Mouse (Mus musculus): ENCODE measurements around the gene Podn. TPM values are rescaled to one million over a fixed set of nuclear protein-coding genes. Genes with fewer than 3 reads are reported as not detected.
"Not testable (repeated sequence)": the region's sequence is repeated elsewhere in the genome, so short reads cannot be mapped to it uniquely, and the experiment has no call there.

Podn gene
- polyA plus RNA-seq, 1 experiment from 2014 or later = 0.23 TPM

DNA sequence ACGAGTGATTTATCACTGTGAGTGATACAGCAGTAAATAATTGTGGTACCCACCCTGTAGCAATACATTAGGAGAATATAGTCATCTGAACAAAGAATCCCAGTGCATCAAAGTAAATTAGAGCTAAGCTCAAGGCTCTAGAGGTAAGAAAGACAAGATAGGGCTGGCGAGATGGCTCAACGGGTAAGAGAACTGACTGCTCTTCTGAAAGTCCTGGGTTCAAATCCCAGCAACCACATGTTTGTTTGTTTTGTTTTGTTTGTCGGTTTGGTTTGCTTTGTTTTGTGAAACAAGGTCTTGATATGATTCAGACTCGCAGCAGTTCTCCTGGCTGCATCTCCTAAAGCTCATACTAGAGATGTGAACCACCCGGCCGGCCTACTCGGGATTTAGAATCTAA, 21.2 kb upstream of the Podn start:
- no peaks in the 10 kb centered on the region for H3K36me3 ChIP-seq
- no peak for ATAC-seq
- H3K9me3 ChIP-seq (replicated peaks) = no peaks in the 10 kb centered on the region
- no peak overlapping the region for H3K27ac ChIP-seq
- peak overlapping the region; percentile 81 for H3K4me2 ChIP-seq
- H3K27me3 ChIP-seq (replicated peaks) = no peaks in the 10 kb centered on the region
- peak overlapping the region; percentile 74; the same call in 1 of the 2 replicates for H3K4me3 ChIP-seq
- no peak overlapping the region for H3K9ac ChIP-seq
- WGBS (ENCODE audit: insufficient replicate concordance) = 78% methylated on average over 8 of the region's 8 CpGs
- H3K4me1 ChIP-seq = peaks cover 7% of the 10 kb centered on the region; the same call in 1 of the 2 replicates

DNA sequence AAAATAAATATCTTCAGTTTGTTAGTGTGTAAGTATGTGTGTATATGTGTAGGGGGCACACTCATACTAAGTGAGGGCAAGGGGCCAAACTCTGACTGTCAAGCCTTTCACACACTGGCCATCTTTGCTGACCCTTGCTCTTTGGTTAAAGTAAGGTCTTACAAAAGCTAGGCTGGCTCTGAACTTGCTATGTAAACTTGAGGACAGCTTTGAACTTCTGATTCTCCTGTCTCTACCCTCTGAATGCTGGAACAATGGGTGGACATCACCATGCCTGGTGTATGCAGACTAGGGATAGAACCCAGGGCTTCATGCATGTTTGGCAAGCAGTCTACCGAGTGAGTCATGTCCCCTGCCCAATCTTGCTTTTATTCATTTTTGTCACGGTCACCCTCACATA, 20.2 kb upstream of the Podn start:
- Histone ChIP-seq H3K27me3 (replicated peaks) (no peaks in the 10 kb centered on the region), H3K27ac (no peak overlapping the region), H3K9me3 (replicated peaks) (no peaks in the 10 kb centered on the region), H3K9ac (no peak overlapping the region), H3K4me2 (no peak overlapping the region), H3K4me3 (no peak overlapping the region), H3K4me1 (peaks cover 7% of the 10 kb centered on the region; the same call in 1 of the 2 replicates), H3K36me3 (no peaks in the 10 kb centered on the region)
- 83% methylated on average over 2 of the region's 2 CpGs for WGBS (ENCODE audit: insufficient replicate concordance)
- ATAC-seq = no peak

DNA sequence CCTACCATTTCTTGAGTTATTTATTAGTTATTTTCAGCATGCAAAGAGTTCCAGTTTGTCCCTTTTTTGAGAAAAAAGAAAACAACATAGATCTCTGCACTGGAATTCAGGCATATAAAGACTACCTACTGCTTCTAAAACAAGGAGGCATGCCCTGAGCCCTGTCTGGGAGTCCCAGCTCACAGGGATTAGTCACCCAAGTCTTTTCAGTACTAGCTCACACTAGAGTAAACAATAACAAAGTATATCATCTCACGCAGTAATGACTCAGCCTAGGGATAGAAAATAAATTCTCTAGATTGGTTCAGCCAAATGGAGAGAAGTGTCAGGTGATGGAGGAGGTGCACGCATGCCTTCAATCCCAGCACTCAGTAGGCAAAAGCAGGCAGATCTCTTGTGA, 14.5 kb upstream of the Podn start:
- H3K9me3 ChIP-seq (replicated peaks) = no peaks in the 10 kb centered on the region
- ATAC-seq = no peak

DNA sequence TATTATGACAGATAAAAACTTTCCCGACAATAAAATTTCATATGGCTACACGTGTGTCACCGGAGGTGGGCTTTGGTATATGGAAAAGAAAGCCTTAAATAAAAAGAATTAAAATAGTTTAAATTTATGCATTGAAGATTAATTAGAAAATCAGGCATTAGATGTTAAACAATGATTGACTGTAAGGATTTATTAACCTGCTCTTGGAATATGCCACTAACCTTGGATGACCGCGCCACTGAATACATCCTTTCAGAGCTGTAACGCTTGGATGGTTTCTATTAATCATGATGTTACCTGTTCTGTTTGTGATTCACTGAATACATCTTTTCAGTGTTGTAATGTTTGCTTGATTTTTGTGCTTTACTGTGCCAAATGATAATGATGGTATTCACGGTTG, 13.5 kb upstream of the Podn start:
- no peaks in the 10 kb centered on the region for H3K9me3 ChIP-seq (replicated peaks)
- no peak overlapping the region for H3K4me2 ChIP-seq
- no peak overlapping the region for H3K27ac ChIP-seq
- H3K4me1 ChIP-seq = no peaks in the 10 kb centered on the region
- peaks cover 9% of the 10 kb centered on the region for H3K36me3 ChIP-seq
- no peak overlapping the region for H3K9ac ChIP-seq
- WGBS (ENCODE audit: insufficient replicate concordance) = 89% methylated on average over 7 of the region's 7 CpGs
- ATAC-seq = no peak
- H3K27me3 ChIP-seq (replicated peaks) = no peaks in the 10 kb centered on the region
- H3K4me3 ChIP-seq = no peak overlapping the region

More for the DNA sequence above, 14.5 kb upstream of the Podn start:
- Histone ChIP-seq H3K27ac (no peak overlapping the region), H3K4me1 (no peaks in the 10 kb centered on the region), H3K4me2 (no peak overlapping the region), H3K9ac (no peak overlapping the region), H3K36me3 (peaks cover 6% of the 10 kb centered on the region), H3K27me3 (replicated peaks) (no peaks in the 10 kb centered on the region), H3K4me3 (no peak overlapping the region)
- 77% methylated on average over 2 of the region's 2 CpGs for WGBS (ENCODE audit: insufficient replicate concordance)

DNA sequence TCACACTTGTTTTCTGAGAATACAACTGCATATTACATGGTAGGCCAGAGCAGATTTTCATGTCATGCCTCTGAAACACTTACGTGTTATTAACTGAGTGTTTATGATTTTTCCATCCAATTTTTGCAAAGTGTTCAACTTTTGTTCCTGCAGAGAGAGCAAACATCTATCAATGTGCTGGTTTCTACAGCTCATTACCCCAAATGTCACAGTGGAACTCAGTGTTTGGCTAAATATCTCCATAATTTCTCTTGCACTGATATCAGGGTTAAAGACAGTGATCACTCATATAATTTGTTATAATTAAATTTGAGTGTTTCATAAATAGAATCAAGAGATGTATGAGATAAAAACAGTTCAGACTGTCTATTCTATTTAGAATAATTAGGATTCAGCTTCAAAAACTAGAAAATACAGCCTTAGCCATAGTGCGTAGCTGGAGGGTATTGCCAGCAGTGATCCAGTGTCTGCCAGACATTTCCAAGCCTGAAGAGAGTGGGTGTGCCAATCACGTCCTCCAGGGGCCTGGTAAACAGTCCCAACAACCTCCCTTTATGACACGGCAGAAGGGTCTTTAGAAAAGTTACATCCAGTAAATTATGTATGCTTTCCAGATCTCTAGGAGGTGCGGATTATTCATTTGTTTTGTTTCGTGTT, 3.4 kb downstream of the Podn start:
- Histone ChIP-seq H3K9ac (no peak overlapping the region), H3K4me1 (no peaks in the 10 kb centered on the region), H3K9me3 (replicated peaks) (no peaks in the 10 kb centered on the region), H3K27ac (no peak overlapping the region), H3K4me2 (no peak overlapping the region), H3K36me3 (0 out of 2 replicates have a peak, but pooled peaks cover 7% of the 10 kb centered on the region), H3K27me3 (replicated peaks) (no peaks in the 10 kb centered on the region), H3K4me3 (no peak overlapping the region)
- no peak for ATAC-seq
- 72% methylated on average over 6 of the region's 6 CpGs for WGBS (ENCODE audit: insufficient replicate concordance)

DNA sequence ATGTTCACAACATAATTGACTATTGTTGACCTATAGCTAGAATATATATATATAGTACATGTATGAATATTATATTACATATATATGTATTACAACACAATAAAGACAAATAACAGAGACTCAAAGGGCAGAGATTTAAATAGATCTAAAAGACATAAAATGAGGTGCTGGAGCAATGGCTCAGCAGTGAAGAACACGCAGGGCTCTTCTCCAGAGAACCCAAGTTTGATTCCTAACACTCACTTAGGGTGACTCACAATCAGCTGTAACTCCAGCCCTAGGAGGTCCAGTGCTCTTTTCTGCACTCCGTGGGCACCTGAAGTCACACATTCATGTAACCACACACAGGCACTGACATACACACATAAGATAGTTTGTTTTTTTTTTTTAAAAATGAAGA, 12.3 kb downstream of the Podn start:
- Histone ChIP-seq H3K9ac (no peak overlapping the region), H3K36me3 (no peaks in the 10 kb centered on the region), H3K4me3 (no peak overlapping the region), H3K4me1 (peaks cover 5% of the 10 kb centered on the region), H3K4me2 (no peak overlapping the region), H3K27ac (no peak overlapping the region), H3K27me3 (replicated peaks) (no peaks in the 10 kb centered on the region), H3K9me3 (replicated peaks) (no peaks in the 10 kb centered on the region)
- ATAC-seq = no peak
- 80% methylated on average over 2 of the region's 2 CpGs for WGBS (ENCODE audit: insufficient replicate concordance)

DNA sequence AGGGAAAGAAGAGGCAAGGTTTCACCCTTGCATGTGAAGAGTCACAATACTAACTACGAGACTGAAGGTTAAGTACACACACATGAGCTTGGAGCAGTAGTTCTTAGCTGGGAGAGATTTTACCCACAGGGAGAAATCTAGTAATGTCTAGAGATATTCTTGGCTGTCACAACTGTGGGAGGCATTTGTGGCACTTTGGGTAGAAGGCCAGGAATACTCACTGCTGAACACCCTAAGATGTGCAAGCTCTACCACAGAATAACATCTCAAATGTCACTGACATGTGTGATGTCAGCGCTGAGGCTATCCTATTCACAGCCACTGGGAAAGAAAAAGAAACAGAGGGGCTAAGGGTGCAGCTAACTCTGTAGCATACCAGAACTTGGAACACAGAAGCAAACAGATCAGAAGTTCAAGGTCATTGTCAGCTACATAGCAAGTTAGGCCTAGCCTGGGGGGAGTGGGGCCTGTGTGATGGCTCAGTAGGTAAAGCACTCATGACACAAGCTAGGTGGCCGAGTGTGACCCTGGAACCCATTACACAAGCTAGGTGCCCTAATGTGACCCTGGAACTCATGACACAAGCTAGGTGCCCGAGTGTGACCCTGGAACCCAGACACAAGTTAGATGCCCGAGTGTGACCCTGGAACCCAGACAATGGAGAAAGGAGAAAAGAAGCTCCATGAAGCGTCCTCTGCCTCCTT, 13.1 kb downstream of the Podn start:
- ATAC-seq = no peak
- H3K4me2 ChIP-seq = no peak overlapping the region
- H3K9me3 ChIP-seq (replicated peaks) = no peaks in the 10 kb centered on the region
- no peak overlapping the region for H3K9ac ChIP-seq
- H3K27ac ChIP-seq = no peak overlapping the region
- no peaks in the 10 kb centered on the region for H3K27me3 ChIP-seq (replicated peaks)
- peaks cover 5% of the 10 kb centered on the region for H3K4me1 ChIP-seq
- H3K4me3 ChIP-seq = no peak overlapping the region
- H3K36me3 ChIP-seq = 0 out of 2 replicates have a peak, but pooled peaks cover 2% of the 10 kb centered on the region
- WGBS (ENCODE audit: insufficient replicate concordance) = 71% methylated on average over 6 of the region's 6 CpGs

DNA sequence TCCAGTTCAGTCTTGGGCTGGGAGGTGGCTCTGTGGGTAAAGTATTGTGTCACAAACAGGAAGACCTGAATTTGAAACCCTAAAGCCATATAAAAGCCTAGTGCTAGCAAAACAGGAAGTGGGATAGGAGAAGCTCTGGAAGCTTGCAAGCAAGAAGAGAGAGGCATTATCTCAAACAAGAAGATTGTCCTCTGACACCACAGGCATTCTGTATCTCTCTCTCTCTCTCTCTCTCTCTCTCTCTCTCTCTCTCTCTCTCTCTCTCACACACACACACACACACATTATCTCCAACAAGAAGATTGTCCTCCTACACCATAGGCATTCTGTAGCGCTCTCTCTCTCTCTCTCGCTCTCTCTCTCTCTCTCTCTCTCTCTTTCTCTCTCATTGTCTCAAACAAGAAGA, 13.8 kb downstream of the Podn start:
- H3K27ac ChIP-seq = no peak overlapping the region
- 68% methylated on average over 2 of the region's 2 CpGs for WGBS (ENCODE audit: insufficient replicate concordance)
- H3K9me3 ChIP-seq (replicated peaks) = no peaks in the 10 kb centered on the region
- H3K9ac ChIP-seq = no peak overlapping the region
- H3K4me3 ChIP-seq = no peak overlapping the region
- peaks cover 5% of the 10 kb centered on the region for H3K4me1 ChIP-seq
- H3K27me3 ChIP-seq (replicated peaks) = no peaks in the 10 kb centered on the region
- no peak overlapping the region for H3K4me2 ChIP-seq
- 0 out of 2 replicates have a peak, but pooled peaks cover 2% of the 10 kb centered on the region for H3K36me3 ChIP-seq
- ATAC-seq = no peak

DNA sequence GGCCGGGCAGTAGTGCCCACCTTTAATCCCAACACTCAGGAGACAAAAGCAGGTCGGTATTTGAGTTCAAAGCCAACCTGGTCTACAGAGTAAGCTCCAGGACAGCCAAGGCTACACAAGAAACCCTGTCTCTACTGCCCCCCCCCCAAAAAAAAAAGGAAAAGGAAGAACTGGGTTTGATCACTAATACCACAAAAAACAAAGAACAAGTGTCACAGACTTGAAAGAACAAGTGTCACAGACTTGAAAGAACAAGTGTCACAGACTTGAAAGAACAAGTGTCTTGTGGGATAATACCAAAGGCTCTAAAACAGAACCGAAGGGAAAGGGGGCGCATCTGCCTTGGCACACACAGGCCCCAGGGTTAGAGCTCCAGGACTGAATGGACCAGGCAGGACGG, 15.4 kb downstream of the Podn start:
- no peaks in the 10 kb centered on the region for H3K27me3 ChIP-seq (replicated peaks)
- H3K9me3 ChIP-seq (replicated peaks) = no peaks in the 10 kb centered on the region
- 80% methylated on average over 5 of the region's 5 CpGs for WGBS (ENCODE audit: insufficient replicate concordance)
- no peak overlapping the region for H3K9ac ChIP-seq
- H3K4me1 ChIP-seq = peaks cover 5% of the 10 kb centered on the region
- H3K36me3 ChIP-seq = 0 out of 2 replicates have a peak, but pooled peaks cover 2% of the 10 kb centered on the region
- ATAC-seq = no peak
- no peak overlapping the region for H3K4me2 ChIP-seq
- H3K27ac ChIP-seq = no peak overlapping the region
- no peak overlapping the region for H3K4me3 ChIP-seq

DNA sequence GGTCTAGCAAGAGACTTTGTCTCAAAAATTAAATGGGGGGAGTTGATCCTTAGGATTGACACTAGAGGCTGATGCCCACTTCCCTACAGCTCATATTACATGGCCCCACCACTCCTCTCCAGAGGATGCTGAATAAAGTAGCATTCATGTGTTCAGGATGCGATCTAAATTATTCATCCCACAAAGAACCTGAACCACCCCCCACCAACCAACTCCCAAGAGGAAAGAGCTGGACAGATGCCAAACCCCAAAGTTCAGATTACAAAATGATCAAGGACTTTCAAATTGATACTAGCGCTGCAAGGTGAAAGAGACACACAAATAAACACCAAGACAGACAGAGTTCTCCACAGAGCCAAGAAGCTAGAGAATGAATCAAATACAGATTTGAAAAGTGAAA, 16.5 kb downstream of the Podn start:
- Histone ChIP-seq H3K4me3 (no peak overlapping the region), H3K9ac (no peak overlapping the region), H3K4me2 (no peak overlapping the region), H3K27ac (no peak overlapping the region), H3K36me3 (0 out of 2 replicates have a peak, but pooled peaks cover 2% of the 10 kb centered on the region), H3K9me3 (replicated peaks) (no peaks in the 10 kb centered on the region), H3K27me3 (replicated peaks) (no peaks in the 10 kb centered on the region), H3K4me1 (peaks cover 5% of the 10 kb centered on the region)
- 85% methylated on average over 2 of the region's 2 CpGs for WGBS (ENCODE audit: insufficient replicate concordance)
- no peak for ATAC-seq

DNA sequence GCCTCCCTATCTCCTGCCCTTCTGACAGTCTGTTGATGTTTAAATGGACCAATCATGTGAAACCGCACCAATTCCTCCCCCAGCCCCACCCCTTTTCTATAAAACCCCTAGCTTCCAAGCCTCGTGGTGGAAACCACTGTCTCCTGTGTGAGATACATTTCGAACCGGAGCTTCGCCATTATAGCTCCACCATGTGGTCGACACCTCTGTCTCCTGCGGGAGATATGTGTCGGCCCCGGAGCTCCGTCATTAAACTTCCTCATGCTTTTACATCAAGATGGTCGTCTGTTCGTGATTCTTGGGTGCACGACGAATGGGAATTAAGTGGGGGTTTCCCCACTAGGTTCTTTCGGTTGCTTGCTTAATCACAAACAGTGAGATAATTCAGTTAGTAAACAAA, 17.1 kb downstream of the Podn start:
- not testable (repeated sequence) for H3K9me3 ChIP-seq (replicated peaks); H3K9ac ChIP-seq; H3K4me2 ChIP-seq; H3K36me3 ChIP-seq; H3K4me1 ChIP-seq; ATAC-seq; H3K27ac ChIP-seq; H3K4me3 ChIP-seq; H3K27me3 ChIP-seq (replicated peaks)
- 81% methylated on average over 15 of the region's 15 CpGs for WGBS (ENCODE audit: insufficient replicate concordance)

DNA sequence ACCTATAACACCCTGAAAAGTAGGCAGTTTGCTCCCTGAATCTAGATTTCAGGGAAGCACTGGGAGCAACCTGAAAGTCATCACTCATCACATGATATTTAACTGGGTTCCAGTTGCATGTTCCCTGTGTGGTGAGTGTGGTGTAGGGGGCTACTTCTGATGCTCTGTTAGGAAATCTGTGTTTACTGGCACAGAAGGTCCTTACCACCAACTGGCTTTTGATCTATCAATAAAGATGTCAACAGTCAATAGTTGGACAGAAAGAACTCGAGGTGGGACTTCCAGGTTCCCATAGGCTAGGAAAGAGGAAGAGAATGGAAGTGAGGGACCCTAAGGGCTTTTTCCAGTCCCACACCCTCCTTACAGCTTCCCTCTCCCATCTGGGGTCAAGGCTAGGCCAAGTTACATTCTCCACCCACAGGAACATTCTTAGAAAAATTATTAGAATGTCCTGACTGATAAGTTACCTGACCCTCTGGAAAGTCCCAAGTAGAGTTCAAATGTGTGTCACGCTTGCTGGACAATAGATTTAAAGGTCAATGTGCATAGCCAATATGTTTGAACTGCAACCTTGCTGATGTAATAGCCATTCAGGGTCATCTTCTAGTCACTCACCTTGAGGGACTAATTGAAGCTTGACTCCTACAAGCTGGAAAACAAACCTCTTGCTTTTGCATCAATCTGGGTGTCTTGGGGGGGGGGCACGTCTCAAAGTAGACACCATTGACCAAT, 18.9 kb downstream of the Podn start:
- H3K27ac ChIP-seq = no peak overlapping the region
- ATAC-seq = no peak
- 66% methylated on average over 3 of the region's 3 CpGs for WGBS (ENCODE audit: insufficient replicate concordance)
- no peak overlapping the region for H3K9ac ChIP-seq
- no peaks in the 10 kb centered on the region for H3K27me3 ChIP-seq (replicated peaks)
- peaks cover 2% of the 10 kb centered on the region; the same call in 1 of the 2 replicates for H3K36me3 ChIP-seq
- no peak overlapping the region for H3K4me3 ChIP-seq
- H3K9me3 ChIP-seq (replicated peaks) = no peaks in the 10 kb centered on the region
- no peak overlapping the region for H3K4me2 ChIP-seq
- H3K4me1 ChIP-seq = peaks cover 3% of the 10 kb centered on the region; the same call in 1 of the 2 replicates

All from liver, embryonic 12.5 days (tissue).